Mouse (Mus musculus) cerebellum, adult 2 months (tissue): ENCODE data around the gene Prr15l. TPM values are rescaled to one million over a fixed set of nuclear protein-coding genes. Genes with fewer than 3 reads are reported as not detected.

Source experiments
- DNase-seq, 2 experiments: peaks; one replicate each; pipeline ENCODE4 v3.0.0; 2021
- H3K27ac ChIP-seq: fragments of 200-500 bp; 2 replicates; pipeline ENCODE4 v1.5.1; 2012; ENCODE audit warnings: low read length, control low read depth, inconsistent platforms; ENCODE audit not compliant: insufficient read depth
- H3K27me3 ChIP-seq: fragments of 200-500 bp; 2 replicates; pipeline ENCODE4 v1.6.1; 2012; ENCODE audit warnings: inconsistent platforms, mild to moderate bottlenecking, low read length, moderate library complexity; ENCODE audit not compliant: control insufficient read depth, insufficient read depth
- H3K4me1 ChIP-seq: fragments of 200-500 bp; 2 replicates; pipeline ENCODE4 v1.6.1; 2011; ENCODE audit warnings: low read length; ENCODE audit not compliant: control insufficient read depth, insufficient read depth
- H3K4me3 ChIP-seq: fragments of 200-500 bp; replicated peaks from 2 replicates; pipeline ENCODE3; 2011; ENCODE audit warnings: mild to moderate bottlenecking, low read depth, low read length, control low read depth; ENCODE audit not compliant: insufficient read depth
- CTCF ChIP-seq: fragments of 200-500 bp; IDR thresholded peaks from 2 replicates; pipeline ENCODE4 v1.5.1; 2011; ENCODE audit warnings: low read depth, mild to moderate bottlenecking, control low read depth, low read length, moderate library complexity, borderline replicate concordance; ENCODE audit not compliant: insufficient read depth
- POLR2A ChIP-seq: fragments of 200-500 bp; IDR thresholded peaks from 2 replicates; pipeline ENCODE4 v1.6.1; 2011; ENCODE audit warnings: low read length, control low read depth, borderline replicate concordance; ENCODE audit not compliant: insufficient read depth
- WGBS: fragments of 180-500 bp; shearing (Covaris S2); methylation state at CpG from one replicate; pipeline ENCODE4 v1.1.7; 2018; 5-methylcytosine and 5-hydroxymethylcytosine counted together
- polyA plus RNA-seq: library from polyadenylated mRNA; depleted of rRNA; stranded (reverse); fragments of >200 nt; gene quantifications from 2 replicates; pipeline ENCODE4 v1.2.3, GENCODE M21; 2012

Prr15l gene
- polyA plus RNA-seq, 1 experiment, result not detected

- no peak for DNase-seq
- H3K27me3 ChIP-seq, result no peaks in the 10 kb centered on the region
- 18% methylated on average over 5 of the region's 5 CpGs for WGBS
- peak overlapping the region; percentile 97 for H3K27ac ChIP-seq
- TF ChIP-seq POLR2A, result no peak
- TF ChIP-seq CTCF, result no peak
- peak overlapping the region; percentile 45 for H3K4me3 ChIP-seq
- H3K4me1 ChIP-seq, result peaks cover 50% of the 10 kb centered on the region
These were observed 41.4 kb downstream of the Prr15l start for GRCm38 (mm10) chr11:96969280-96969722.

- Histone ChIP-seq H3K27me3 (no peaks in the 10 kb centered on the region), H3K27ac (peak overlapping the region; percentile 97), H3K4me1 (peaks cover 51% of the 10 kb centered on the region), H3K4me3 (no peak overlapping the region)
- peak; percentile 81 to 90 for DNase-seq
- 0% methylated on average over 1 of the region's 1 CpGs for WGBS
- TF ChIP-seq CTCF (no peak), POLR2A (no peak)
These were observed 41.8 kb downstream of the Prr15l start for GRCm38 (mm10) chr11:96969746-96970145.

- TF ChIP-seq CTCF (no peak), POLR2A (no peak)
- H3K4me1 ChIP-seq, result peaks cover 51% of the 10 kb centered on the region
- no peaks in the 10 kb centered on the region for H3K27me3 ChIP-seq
- H3K27ac ChIP-seq, result peak overlapping the region; percentile 97
- no peak for DNase-seq
- no peak overlapping the region for H3K4me3 ChIP-seq
- WGBS, result 70% methylated on average over 3 of the region's 3 CpGs
These were observed 42.4 kb downstream of the Prr15l start for GRCm38 (mm10) chr11:96970341-96970740.

- Histone ChIP-seq H3K4me3 (no peak overlapping the region), H3K4me1 (peaks cover 58% of the 10 kb centered on the region), H3K27ac (peak overlapping the region; percentile 81; the same call in 1 of the 2 replicates), H3K27me3 (no peaks in the 10 kb centered on the region)
- 51% methylated on average over 5 of the region's 5 CpGs for WGBS
- DNase-seq, result no peak
- no peak for TF ChIP-seq POLR2A
- TF ChIP-seq CTCF, result no peak
These were observed 45.0 kb downstream of the Prr15l start for GRCm38 (mm10) chr11:96972906-96973305.

GRCm38 (mm10) chr11:96973426-96973964 lies 45.6 kb downstream of the Prr15l start:
- 11% methylated on average over 5 of the region's 5 CpGs for WGBS
- H3K27ac ChIP-seq, result peak overlapping the region; percentile 81
- DNase-seq, result peak; percentile 73 to 84
- no peaks in the 10 kb centered on the region for H3K27me3 ChIP-seq
- no peak for TF ChIP-seq CTCF
- 0 out of 2 replicates have a peak, but pooled peaks have one; percentile 21 for TF ChIP-seq POLR2A
- peak overlapping the region; percentile 16 for H3K4me3 ChIP-seq
- H3K4me1 ChIP-seq, result peaks cover 56% of the 10 kb centered on the region

GRCm38 (mm10) chr11:96974813-96975212 lies 46.9 kb downstream of the Prr15l start:
- Histone ChIP-seq H3K27me3 (no peaks in the 10 kb centered on the region), H3K4me3 (no peak overlapping the region), H3K4me1 (peaks cover 46% of the 10 kb centered on the region), H3K27ac (no peak overlapping the region)
- DNase-seq, result no peak
- TF ChIP-seq POLR2A (no peak), CTCF (no peak)
- WGBS, result 76% methylated on average over 5 of the region's 5 CpGs

- DNase-seq, result no peak
- Histone ChIP-seq H3K4me1 (peaks cover 39% of the 10 kb centered on the region), H3K27ac (peak overlapping the region; percentile 100), H3K4me3 (peak overlapping the region; percentile 6), H3K27me3 (no peaks in the 10 kb centered on the region)
- WGBS, result 32% methylated on average over 10 of the region's 10 CpGs
- TF ChIP-seq CTCF, result no peak
- TF ChIP-seq POLR2A, result no peak
These were observed 47.8 kb downstream of the Prr15l start for GRCm38 (mm10) chr11:96975511-96976378.

- TF ChIP-seq CTCF (no peak), POLR2A (no peak)
- 10% methylated on average over 3 of the region's 3 CpGs for WGBS
- peak overlapping the region; percentile 100 for H3K27ac ChIP-seq
- peaks cover 35% of the 10 kb centered on the region for H3K4me1 ChIP-seq
- H3K4me3 ChIP-seq, result no peak overlapping the region
- H3K27me3 ChIP-seq, result no peaks in the 10 kb centered on the region
- DNase-seq, result no peak
These were observed 48.4 kb downstream of the Prr15l start for GRCm38 (mm10) chr11:96976379-96976687.
